Mouse (Mus musculus) common myeloid progenitor, adult 5-6 weeks (primary cell): ENCODE measurements around the gene 1110059E24Rik. TPM values are rescaled to one million over a fixed set of nuclear protein-coding genes. Genes with fewer than 3 reads are reported as not detected.
"Not testable (repeated sequence)": the region's sequence is repeated elsewhere in the genome, so short reads cannot be mapped to it uniquely, and the experiment has no call there.

Experiments
- ATAC-seq: replicated peaks from 2 replicates; pipeline ENCODE4 v1.8.0; 2016; ENCODE audit warnings: low read depth, mild to moderate bottlenecking, moderate TSS enrichment, inconsistent platforms; ENCODE audit not compliant: poor library complexity, severe bottlenecking
- total RNA-seq: library from RNA; stranded (forward); fragments of 200-1000, 187-1606 nt; gene quantifications from 2 replicates; pipeline ENCODE4 v1.2.3, GENCODE M21; 2017

The 1110059E24Rik gene
- total RNA-seq, 1 experiment from 2014 or later, result 66.7 TPM

DNA sequence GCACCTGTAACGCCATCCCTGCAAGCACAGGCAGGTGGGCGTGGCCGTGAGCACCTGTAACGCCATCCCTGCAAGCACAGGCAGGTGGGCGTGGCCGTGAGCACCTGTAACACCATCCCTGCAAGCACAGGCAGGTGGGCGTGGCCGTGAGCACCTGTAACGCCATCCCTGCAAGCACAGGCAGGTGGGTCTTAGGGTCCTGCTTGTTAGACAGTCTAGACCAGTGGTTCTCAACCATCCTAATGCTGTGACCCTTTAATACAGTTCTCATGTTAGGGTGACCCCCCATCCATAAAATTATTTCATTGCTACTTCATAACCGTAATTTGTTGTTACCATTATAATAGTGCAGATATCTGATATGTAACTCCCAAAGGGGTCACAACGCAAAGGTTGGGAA is 24.3 kb downstream of the 1110059E24Rik start:
- ATAC-seq, result not testable (repeated sequence)

DNA sequence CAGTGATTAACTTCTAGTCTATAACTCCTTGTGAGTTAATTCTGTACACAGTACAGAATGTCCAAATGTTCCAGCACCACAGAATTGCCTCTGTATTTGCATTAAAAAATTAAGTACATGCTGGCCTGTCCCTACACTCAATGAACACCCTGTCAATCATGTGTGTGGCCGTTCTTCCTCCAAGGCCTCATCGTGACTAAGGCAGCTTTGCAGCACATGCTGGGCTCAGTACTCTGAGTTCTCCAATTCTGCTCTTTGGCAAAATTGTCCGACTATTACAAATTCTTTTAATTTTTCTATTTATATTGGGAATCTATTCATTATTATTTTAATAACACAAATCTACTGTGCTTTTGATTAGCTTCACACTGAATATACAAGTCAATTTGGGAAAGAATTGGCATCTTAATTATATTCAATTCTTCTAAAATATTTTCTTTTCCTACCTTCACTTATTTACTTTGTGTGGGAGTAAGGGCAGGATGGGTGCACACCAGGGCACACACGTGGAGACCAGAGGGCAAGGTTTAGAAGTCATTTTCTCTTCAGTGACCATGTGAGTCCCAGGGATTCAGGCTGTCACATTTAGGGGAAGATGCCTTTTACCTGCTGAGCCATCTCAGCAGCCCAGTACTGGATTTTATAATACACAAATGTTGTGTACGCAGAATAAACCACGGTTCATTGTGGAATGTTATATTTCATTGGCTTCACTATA is 26.3 kb downstream of the 1110059E24Rik start:
- no peak for ATAC-seq

DNA sequence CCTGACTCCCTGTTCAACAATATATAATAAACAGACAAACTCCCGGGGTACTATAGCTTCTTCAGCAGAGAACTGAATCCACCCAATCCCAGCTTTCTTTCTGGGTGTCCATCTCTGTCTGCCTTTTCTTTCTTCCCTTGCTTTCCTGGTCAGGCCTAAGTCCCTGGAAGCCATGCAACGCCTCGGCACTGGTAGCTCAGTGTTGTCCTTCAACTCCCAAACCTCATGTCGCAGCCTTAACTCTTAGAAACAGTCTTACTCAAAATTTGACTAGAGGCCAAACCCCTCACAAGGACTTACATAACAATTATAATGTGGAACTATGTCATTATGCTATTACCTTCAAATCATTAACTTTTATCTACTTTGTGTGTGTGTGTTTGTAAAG is 28.6 kb downstream of the 1110059E24Rik start:
- no peak for ATAC-seq

DNA sequence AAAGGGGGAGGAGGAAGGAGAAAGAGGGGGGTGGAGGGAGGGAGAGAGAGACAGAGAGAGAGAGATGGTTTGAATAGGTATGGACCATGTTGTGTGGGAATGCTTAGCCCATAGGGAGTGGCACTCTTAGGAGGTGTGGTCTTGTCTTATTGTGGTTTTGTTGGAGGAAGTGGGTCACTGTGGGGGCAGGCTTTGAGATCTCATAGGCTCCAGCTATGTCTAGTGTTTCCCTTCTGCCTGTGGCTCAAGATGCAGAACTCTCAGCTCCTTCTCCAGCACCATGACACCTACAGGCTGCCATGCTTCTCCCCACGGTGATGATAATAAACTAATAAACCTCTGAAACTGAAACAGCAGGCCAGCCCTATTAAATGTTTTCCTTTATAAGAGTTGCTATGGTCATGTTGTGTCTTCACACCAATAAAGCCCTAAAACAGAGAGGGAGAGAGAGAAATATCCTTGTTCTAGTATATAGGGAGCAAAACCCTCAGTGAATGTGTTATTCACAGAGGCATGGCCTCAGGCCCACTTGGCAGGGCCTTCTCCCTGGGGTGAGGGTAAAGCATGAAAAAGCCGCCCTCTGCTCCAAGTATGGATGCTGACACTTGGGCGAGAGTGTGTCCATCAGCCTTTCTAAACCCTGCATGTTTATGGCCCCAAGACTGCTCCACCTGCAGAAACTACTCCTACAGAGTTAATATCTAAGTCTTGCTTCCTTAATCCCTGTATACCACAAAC is 29.2 kb downstream of the 1110059E24Rik start:
- peak; percentile 96 for ATAC-seq

DNA sequence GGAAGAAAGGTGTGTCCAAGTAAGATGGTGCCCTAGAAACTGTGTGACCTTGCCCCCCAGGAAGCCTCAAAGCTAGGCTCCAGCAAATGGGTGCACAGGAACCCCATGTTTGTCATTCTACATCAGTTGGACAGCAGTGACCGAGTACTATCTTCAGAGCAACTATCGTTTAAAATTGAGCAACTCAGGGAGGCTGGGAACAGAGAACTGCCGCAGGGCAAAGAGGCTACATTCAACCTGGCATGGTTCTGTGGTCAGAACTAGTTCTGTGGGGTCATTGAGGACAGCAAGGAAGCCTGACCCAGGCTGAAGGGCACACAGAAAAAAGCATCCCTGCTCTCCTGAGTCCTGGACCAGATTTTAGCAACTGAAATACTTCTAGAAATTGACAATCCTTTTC is 37.0 kb downstream of the 1110059E24Rik start:
- no peak for ATAC-seq

DNA sequence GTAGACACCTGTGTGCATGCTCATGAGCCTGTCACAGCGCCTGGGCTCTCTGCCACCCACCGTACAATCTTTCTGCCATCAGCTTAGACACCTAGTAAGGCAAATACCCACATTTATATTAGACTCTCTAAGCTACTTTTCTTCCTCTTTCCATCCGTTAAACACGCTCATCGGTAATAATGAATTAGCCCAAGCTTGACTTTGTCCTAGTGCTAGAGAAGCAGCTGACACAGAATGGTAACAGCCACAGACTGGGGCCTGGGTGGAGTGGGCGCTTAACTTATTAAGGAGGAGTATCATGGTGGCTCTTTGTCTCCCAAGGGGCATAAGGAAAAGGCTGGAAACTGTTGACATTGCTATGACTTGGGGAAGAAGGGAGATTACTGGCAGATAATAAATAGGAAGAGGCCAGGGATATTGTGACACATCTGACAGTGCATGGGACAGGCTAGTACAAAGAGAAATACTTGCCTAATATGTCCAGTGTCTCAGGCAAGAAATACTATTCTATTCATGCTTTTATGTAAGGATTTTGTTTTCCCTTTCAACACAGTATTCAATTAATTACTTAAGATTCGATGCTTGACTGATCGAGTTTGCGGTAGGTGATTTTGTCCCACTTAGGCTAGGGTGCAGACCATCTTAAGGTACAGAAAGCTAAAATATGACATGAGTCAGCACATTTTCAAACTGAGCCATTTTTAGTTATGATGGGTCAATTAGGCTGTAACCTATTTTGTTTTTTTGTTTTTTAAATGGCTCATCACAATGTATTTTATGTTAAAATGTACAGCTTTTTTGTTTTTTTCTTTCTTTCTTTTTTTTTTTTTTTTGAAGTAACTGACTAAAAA is 40.8 kb downstream of the 1110059E24Rik start:
- peak; percentile 64 for ATAC-seq

DNA sequence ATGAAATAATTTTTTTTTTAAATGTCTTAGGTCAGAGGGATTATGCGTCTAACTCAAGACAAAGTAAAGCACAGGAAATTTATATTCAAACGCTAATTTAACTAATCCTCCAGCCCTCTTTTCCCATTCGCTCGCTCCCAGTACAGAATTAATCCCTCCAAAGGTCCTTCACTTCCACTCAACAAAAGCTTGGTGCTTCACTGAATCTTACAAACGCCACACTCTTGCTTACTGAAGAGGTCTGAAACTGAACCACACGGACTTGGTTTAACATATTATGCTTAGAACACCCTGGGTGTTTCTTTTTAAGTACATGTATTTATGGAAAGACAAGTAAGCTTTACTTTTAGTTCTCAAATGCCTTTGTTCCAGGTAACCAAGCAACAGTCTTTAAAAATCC is 41.5 kb downstream of the 1110059E24Rik start:
- no peak for ATAC-seq

DNA sequence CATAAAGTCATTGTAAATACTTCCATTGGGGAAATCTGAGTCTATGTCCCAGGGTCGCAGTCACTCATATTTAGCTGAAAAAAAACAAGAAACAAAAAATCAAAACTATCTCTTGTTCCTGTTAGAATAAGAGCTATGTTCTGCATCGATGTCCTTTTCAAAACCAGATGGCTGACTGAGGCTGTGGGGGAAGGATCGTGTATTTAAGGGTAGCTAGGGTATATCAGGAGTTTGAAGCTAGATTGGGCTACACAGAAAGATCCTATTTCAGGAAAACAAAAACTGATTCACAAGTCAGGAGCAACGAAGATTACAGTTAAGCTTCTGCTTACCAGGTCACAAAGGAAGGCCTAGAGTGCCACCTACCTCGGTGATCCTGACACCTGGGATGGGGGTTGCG is 42.5 kb downstream of the 1110059E24Rik start:
- no peak for ATAC-seq

DNA sequence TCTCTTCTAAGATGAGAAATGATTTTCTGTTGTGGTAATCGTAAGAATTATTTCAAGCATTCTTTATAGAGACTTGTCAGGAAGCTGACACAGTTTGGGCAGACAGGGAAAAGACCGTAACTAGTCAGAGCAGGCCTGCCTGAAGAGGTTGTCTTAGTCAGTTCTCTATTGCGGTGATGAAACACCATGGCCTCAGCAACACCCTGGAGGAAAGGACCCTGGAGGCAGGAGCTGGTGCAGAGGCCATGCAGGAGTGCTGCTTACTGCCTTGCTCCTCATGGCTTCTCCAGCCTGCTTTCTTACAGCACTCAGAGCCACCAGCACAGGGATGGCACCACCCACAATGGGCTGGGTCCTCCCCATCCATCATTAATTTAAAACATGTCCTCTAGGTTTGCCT is 47.5 kb downstream of the 1110059E24Rik start:
- 0 out of 2 replicates have a peak, but pooled peaks have one; percentile 19 for ATAC-seq

DNA sequence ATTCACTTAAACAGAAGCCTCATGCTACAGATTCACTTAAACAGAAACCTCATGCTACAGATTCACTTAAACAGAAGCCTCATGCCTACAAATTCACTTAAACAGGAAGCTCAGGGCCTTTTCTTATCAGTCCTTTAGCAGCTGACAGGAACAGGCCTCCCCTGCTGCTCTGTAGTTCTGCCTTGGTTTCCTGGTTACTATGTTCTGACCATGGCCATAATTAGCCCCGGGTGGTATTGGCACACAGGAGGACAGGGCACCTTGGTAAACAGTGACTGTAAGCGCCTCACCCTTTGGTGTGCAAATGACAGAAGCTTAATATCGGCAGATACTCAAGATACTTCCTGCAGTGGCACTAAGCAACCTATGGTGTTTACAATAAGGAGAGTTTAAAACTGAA is 48.9 kb downstream of the 1110059E24Rik start:
- peak; percentile 89 for ATAC-seq

DNA sequence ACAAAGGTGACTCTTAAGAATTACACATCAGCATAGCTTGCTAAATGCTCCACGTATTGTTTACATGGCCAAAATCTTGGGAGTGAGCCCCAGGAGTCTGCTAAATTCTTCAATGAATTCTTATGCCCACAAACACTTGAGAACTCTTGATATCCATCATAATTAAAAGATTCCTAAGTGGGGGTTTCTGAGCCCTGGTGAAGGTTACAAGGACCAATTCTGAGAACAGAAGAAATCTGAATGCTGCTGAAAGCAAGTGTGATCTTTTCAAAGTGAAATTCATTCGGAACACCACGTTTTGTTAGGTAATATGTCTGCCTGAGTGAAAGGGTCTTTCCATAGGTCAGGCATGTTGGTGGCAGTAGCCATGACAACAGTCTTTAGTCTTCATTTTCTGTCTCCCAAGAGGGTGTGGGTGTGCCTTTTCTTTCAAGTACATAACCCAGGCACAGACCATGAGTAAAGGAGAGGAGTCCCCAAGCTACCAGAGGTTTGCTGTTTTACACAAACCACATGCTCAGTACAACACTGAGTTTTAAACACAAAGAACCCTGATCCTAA is 51.2 kb downstream of the 1110059E24Rik start:
- no peak for ATAC-seq

DNA sequence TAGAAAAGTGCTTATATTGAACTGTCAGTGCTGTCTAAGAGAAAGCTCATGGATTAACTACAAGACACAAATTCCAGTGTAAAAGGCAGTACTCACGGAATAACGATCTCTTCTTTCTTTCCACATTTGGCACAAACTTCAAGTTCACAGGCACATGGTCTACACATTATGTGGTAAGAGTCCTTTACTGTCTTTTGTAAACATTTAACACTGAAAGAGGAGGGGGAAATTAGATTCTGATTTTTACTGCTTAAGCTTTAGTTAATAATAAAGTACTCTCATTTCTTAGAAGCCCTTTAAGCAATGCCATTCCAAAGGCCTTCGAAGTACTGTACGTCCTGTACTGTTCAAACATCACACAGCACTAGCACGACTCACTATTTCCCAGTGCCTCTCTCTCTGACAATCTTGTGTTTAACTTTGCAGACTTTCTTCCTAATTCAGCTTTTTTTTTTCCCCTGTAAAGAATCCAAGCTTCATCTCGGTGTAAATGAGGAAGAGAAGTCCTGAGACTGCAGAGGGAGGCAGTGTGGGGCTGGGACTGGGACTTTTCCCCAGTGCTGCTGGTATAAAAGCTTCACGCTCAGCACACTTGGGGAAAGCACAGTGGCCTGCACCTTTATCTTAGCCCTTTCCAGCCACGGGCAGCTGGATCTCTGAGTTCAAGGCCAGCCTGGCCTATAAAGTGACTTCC is 54.0 kb downstream of the 1110059E24Rik start:
- ATAC-seq, result peak; percentile 37; the same call in 1 of the 2 replicates

DNA sequence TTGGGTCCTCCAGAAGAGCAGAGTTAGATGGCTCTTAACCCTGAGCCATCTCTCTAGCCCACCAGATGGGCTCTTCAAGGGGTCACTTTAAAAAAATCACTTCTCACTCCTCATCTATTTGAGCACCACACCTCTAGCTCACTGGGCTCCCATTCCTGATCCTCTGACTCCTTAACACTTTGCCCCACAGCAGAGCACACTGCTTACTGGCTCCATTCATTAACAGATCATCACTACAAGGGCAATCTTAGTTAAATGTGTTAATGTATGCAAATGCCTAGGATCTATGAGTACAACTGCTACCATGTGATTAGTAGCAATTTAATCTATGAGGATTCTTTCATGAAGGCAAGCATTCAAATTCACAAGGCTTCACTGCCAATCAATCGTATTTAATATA is 58.1 kb downstream of the 1110059E24Rik start:
- no peak for ATAC-seq

DNA sequence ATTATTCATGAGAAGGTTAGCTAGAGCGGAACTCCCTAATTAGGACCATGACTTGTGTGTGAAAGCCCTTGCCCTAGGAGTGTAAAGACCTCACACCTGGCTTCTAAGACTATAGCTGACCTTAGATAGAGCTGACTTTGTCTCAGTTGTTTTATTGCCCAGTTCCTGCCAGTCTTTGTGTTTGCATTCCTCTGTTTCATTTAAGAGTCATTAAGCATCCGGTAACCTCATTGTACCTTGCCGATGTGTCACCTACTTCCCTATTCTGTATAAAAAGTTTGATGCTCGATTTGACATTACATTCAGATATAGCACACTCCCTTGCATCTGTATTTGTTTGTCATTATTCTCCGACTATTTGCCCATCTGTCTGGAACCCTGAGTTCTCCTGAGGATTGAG is 60.6 kb downstream of the 1110059E24Rik start:
- ATAC-seq, result not testable (repeated sequence)

DNA sequence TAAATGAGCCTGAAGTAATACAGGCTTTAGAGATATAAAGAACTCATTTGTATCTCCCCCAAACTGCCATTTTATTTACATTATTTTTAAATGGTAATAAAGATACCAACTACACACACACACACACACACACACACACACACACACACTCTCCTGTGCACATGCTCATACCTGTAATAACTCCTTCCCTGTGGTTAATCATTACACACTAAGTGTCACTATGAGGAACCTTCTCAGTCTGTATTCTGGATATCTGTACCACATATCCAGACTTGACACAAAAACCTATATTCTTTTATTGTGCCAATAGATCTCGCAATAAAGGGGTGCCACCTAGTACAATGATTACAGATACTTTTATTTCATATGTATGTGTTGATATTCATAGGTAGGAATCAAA is 62.9 kb downstream of the 1110059E24Rik start:
- ATAC-seq, result no peak

DNA sequence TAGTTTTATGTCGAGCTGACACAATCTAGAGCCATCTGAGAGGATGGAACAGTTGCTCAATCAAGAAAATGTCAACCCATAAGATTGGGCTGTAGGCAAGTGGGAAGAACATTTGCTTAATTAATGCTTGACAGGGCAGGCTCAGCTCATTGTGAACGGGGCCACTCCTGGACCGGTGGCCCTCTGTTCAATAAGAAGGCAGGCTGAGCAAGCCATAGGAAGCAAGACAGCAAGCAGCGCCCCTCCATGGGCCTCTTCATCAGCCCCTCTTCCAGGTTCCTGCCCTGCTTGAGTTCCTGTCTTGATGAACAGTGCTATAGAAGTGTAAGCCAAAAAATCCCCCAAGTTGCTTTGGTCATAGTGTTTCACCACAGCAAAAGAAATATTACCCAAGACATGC is 65.2 kb downstream of the 1110059E24Rik start:
- no peak for ATAC-seq

DNA sequence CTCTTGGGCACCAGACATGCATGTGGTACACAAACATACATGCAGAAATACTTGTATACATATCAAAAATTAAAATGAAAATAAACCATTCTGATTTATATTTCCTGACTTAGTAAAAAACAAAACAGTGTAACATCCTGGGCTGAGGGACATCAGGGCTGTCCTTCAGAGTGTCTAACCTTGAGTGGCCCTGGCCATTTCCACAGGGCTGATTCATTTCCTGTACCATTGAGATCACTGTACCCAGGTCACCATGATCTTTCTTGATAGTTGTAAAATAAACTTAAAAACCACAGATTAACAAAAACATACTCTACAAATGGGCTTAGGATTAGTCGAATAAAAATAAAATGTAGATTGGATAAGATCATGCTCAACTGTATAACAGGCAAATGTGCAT is 66.2 kb downstream of the 1110059E24Rik start:
- no peak for ATAC-seq

DNA sequence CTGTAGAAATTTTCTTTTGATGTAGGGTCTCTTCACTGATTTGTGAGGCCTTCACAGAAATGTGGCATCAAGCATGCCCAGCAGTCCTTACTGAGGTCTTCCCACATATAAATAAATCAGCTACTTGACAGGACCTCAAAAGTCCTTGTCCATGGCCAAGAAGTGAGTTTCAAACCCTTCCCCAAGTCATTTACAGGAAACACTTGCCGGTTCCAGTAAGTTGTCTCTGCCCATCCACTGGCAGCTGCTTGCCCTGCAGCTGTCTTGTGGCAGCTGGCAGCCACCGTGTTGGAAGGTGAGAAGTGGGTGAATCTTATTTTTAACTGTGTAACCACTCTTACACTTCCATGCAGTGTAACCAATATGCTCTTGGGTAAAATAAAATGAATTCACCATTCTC is 66.9 kb downstream of the 1110059E24Rik start:
- ATAC-seq, result no peak

DNA sequence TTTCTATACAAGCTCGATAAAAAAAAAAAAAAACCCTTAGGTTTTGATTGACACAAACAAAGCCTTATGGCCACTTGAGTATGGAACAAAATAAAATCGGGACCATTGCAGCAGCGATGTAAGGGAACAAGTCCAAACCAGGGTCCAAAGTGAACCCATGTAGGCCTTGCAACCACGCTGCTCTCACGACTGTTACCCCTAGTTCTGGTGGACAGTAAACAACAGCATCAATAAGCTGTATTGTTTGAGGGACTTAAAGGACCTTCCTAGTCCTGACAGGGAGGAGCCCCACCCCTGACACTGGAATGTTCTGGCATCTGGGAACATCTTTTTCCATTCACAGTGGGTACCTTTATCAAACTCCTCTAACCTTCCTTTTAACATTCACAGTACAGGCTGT is 68.8 kb downstream of the 1110059E24Rik start:
- no peak for ATAC-seq

DNA sequence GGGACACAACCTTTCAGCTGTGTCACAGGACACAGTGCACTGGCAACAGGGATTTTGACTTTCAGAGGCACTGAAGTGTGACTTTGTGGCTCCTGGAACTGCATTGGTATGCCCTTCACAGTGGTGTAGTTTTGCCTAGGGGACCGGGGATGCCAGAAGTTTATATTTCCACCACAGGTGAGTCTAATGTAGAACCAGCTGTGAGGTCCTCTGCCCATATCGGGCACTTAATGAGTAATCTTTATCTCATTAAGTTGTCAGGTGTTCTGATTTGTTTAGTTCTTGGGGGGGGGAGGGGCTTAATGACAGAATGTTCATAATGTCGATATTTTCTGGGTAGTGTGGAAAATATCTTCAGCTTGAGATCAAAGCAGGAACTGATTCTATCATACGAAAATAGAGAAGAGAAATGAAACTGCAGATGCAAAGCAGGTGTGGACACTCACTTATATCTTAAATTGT is 69.2 kb downstream of the 1110059E24Rik start:
- ATAC-seq, result peak; percentile 36; the same call in 1 of the 2 replicates
